ENCODE assay signal across 17 mouse cellular contexts in the genomic region with DNA sequence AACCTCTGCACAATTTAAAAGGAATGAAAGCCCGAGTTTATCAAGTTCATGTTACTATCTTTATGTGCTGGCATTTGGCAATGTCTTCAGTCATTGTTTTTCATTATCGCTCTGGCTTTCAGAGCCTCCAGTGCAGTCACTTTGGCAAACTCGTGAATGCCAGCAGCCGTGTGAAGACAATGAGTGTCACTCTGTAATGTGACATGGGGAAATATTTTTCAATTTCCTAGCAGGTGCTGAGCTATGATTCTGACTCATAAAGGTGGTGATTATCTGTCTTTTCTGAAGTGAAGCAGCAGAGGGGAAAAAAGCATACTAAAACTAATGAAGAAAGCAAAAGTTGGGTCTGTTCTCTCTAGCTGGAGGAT.
DNase-seq lines count a peak whose midpoint lies in the region; ATAC-seq and TF ChIP-seq lines count a peak whose summit lies in the region.
"Had no signal": no experiment of that assay in that cellular context is flagged by ENCODE, and none has a peak within 500 bp of the region (broad histone marks: within the 10 kb centered on the region; RNA-seq: fewer than 3 reads in every experiment).

No protein-coding gene starts in this region.

- H3K36me3 ChIP-seq in heart, embryonic 12.5 days = no peaks in the 10 kb centered on the region
- no peaks in the 10 kb centered on the region for H3K36me3 ChIP-seq in heart, embryonic 16.5 days (ENCODE audit: control insufficient read depth, insufficient read depth)
- H3K36me3 ChIP-seq in heart, adult 2 months (ENCODE audit: control insufficient read depth, insufficient read depth, low read length) = peaks cover 6% of the 10 kb centered on the region; the same call in 1 of the 2 replicates
- H3K36me3 ChIP-seq in midbrain, embryonic 10.5 days = no peaks in the 10 kb centered on the region
- no peaks in the 10 kb centered on the region for H3K36me3 ChIP-seq in midbrain, embryonic 14.5 days (ENCODE audit: control insufficient read depth, insufficient read depth, low read length)
- H3K36me3 ChIP-seq: embryonic facial prominence, embryonic 13.5 days; hindbrain, embryonic 13.5 days had no signal

- no peak overlapping the region for H3K9ac ChIP-seq in heart, embryonic 12.5 days
- no peak overlapping the region for H3K9ac ChIP-seq in heart, embryonic 16.5 days (ENCODE audit: low read length)
- H3K9ac ChIP-seq in heart, adult 2 months (ENCODE audit: low read depth, low read length) = no peak overlapping the region
- no peak overlapping the region for H3K9ac ChIP-seq in midbrain, embryonic 14.5 days (replicated peaks; ENCODE audit: low read length)
- H3K9ac ChIP-seq: embryonic facial prominence, embryonic 13.5 days; forebrain, embryonic 13.5 days; hindbrain, embryonic 13.5 days had no signal

- no peak for TF ChIP-seq EP300 in heart, adult 2 months (IDR thresholded peaks at IDR 0.05; ENCODE audit: insufficient read depth, low read depth, low read length)

- no peaks in the 10 kb centered on the region for H3K27me3 ChIP-seq in heart, embryonic 12.5 days (replicated peaks)
- H3K27me3 ChIP-seq in heart, embryonic 16.5 days (ENCODE audit: control insufficient read depth, insufficient read depth, low read length) = no peaks in the 10 kb centered on the region
- no peaks in the 10 kb centered on the region for H3K27me3 ChIP-seq in heart, adult 2 months (ENCODE audit: control insufficient read depth, insufficient read depth, low read length)
- H3K27me3 ChIP-seq in midbrain, embryonic 10.5 days (ENCODE audit: low read depth, poor library complexity, severe bottlenecking) = no peaks in the 10 kb centered on the region; the same call in 1 of the 2 replicates
- H3K27me3 ChIP-seq in midbrain, embryonic 14.5 days (ENCODE audit: control insufficient read depth, insufficient read depth, low read length) = no peaks in the 10 kb centered on the region
- H3K27me3 ChIP-seq: CH12.LX; embryonic facial prominence, embryonic 13.5 days; forebrain, embryonic 13.5 days; hindbrain, embryonic 13.5 days had no signal

- no peak overlapping the region for H3K4me2 ChIP-seq in heart, embryonic 12.5 days
- no peak overlapping the region for H3K4me2 ChIP-seq in heart, embryonic 16.5 days (ENCODE audit: low read depth, low read length)
- no peak overlapping the region for H3K4me2 ChIP-seq in midbrain, embryonic 14.5 days (ENCODE audit: low read length)
- H3K4me2 ChIP-seq: embryonic facial prominence, embryonic 13.5 days; forebrain, embryonic 13.5 days; hindbrain, embryonic 13.5 days had no signal

- TF ChIP-seq CTCF in heart, adult 2 months (IDR thresholded peaks at IDR 0.05) = no peak

- H3K27ac ChIP-seq in heart, embryonic 12.5 days (ENCODE audit: poor library complexity, severe bottlenecking) = peak overlapping the region; percentile 6; the same call in 1 of the 2 replicates
- H3K27ac ChIP-seq in heart, embryonic 16.5 days (ENCODE audit: low read length) = peak overlapping the region; percentile 43
- no peak overlapping the region; the same call in 1 of the 2 replicates for H3K27ac ChIP-seq in heart, adult 2 months
- H3K27ac ChIP-seq in midbrain, embryonic 10.5 days (replicated peaks) = no peak overlapping the region
- H3K27ac ChIP-seq in midbrain, embryonic 14.5 days (replicated peaks; ENCODE audit: low read depth, low read length) = no peak overlapping the region
- H3K27ac ChIP-seq: embryonic facial prominence, embryonic 13.5 days; forebrain, embryonic 13.5 days; hindbrain, embryonic 13.5 days; hindbrain, postnatal 0 days had no signal

- H3K9me3 ChIP-seq in heart, embryonic 12.5 days (replicated peaks) = no peaks in the 10 kb centered on the region
- H3K9me3 ChIP-seq in heart, embryonic 16.5 days (replicated peaks; ENCODE audit: control insufficient read depth, low read length) = no peaks in the 10 kb centered on the region
- no peaks in the 10 kb centered on the region for H3K9me3 ChIP-seq in midbrain, embryonic 10.5 days (replicated peaks)
- no peaks in the 10 kb centered on the region for H3K9me3 ChIP-seq in midbrain, embryonic 14.5 days (ENCODE audit: control insufficient read depth, low read length)
- H3K9me3 ChIP-seq: embryonic facial prominence, embryonic 13.5 days; forebrain, embryonic 13.5 days; hindbrain, embryonic 13.5 days had no signal

- TF ChIP-seq POLR2A in heart, adult 2 months (IDR thresholded peaks at IDR 0.05; ENCODE audit: insufficient read depth, low read depth, low read length) = no peak

- intact Hi-C loops in heart, adult 2 months (cut with DNase I) = no loop called here

- DNase-seq in heart, adult 8-10 months (ENCODE audit: low spot score) = no peak
- no peak for DNase-seq in heart, adult 2 months
- peak; percentile 6 for DNase-seq in midbrain, embryonic 10.5 days (ENCODE audit: low spot score)
- no peak for DNase-seq in midbrain, embryonic 14.5 days
- DNase-seq: adrenal gland, postnatal 25 days; cerebellum, adult 18-20 months; cerebellum, adult 9-11 months; cerebellum, postnatal 36 days; gastrocnemius, postnatal 36 days; kidney, adult 11 months had no signal

- WGBS in heart, embryonic 12.5 days = 22% methylated on average over 4 of the region's 4 CpGs
- WGBS in heart, embryonic 16.5 days = 16% methylated on average over 4 of the region's 4 CpGs
- 14% methylated on average over 4 of the region's 4 CpGs for WGBS in heart, adult 2 months
- 76% methylated on average over 4 of the region's 4 CpGs for whole genome bisulfite sequencing in midbrain, embryonic 10.5 days
- WGBS in midbrain, embryonic 14.5 days = 58% methylated on average over 4 of the region's 4 CpGs

- peaks cover 56% of the 10 kb centered on the region for H3K4me1 ChIP-seq in heart, embryonic 12.5 days (replicated peaks)
- peaks cover 34% of the 10 kb centered on the region for H3K4me1 ChIP-seq in heart, embryonic 16.5 days (ENCODE audit: control insufficient read depth, insufficient read depth, low read length)
- H3K4me1 ChIP-seq in heart, adult 2 months (ENCODE audit: control insufficient read depth, insufficient read depth, low read length) = peaks cover 4% of the 10 kb centered on the region
- H3K4me1 ChIP-seq in midbrain, embryonic 10.5 days = 0 out of 2 replicates have a peak, but pooled peaks cover 2% of the 10 kb centered on the region
- no peaks in the 10 kb centered on the region for H3K4me1 ChIP-seq in midbrain, embryonic 14.5 days (ENCODE audit: control insufficient read depth, insufficient read depth, low read length)
- H3K4me1 ChIP-seq: forebrain, embryonic 13.5 days had no signal

- no peak for ATAC-seq in heart, embryonic 12.5 days (ENCODE audit: insufficient number of reproducible peaks, low FRiP score)
- ATAC-seq in heart, embryonic 16.5 days (replicated peaks; ENCODE audit: extremely low read depth, insufficient read depth, low FRiP score) = 0 out of 2 replicates have a peak, but pooled peaks have one; percentile 24
- ATAC-seq in midbrain, embryonic 14.5 days (ENCODE audit: low FRiP score, low TSS enrichment) = no peak
- ATAC-seq: forebrain, embryonic 13.5 days; hindbrain, postnatal 0 days had no signal

- no peak overlapping the region for H3K4me3 ChIP-seq in heart, embryonic 12.5 days
- H3K4me3 ChIP-seq in heart, embryonic 16.5 days (ENCODE audit: low read length) = no peak overlapping the region
- H3K4me3 ChIP-seq in heart, adult 2 months = no peak overlapping the region
- H3K4me3 ChIP-seq in midbrain, embryonic 10.5 days = no peak overlapping the region
- no peak overlapping the region for H3K4me3 ChIP-seq in midbrain, embryonic 14.5 days (replicated peaks; ENCODE audit: low read depth, low read length)
- H3K4me3 ChIP-seq: embryonic facial prominence, embryonic 13.5 days; forebrain, embryonic 13.5 days; hindbrain, embryonic 13.5 days had no signal

- no peaks in the 10 kb centered on the region for H3K79me2 ChIP-seq in heart, adult 2 months (replicated peaks; ENCODE audit: control insufficient read depth, insufficient read depth, low read length)

Comparison
In these comparisons a context has a peak if more than half of its experiments do, and no peak if none do; other contexts are left out.
1. H3K27ac ChIP-seq: peak in heart, embryonic 12.5 days (single experiment) and heart, embryonic 16.5 days (single experiment); none in heart, adult 2 months (single experiment), midbrain, embryonic 10.5 days (single experiment) and midbrain, embryonic 14.5 days (single experiment).